Mouse (Mus musculus) inflammation-experienced regulatory T-cells, adult 16 weeks (primary cell): Measurements from ENCODE around the gene Pgf. TPM values are rescaled to one million over a fixed set of nuclear protein-coding genes. Genes with fewer than 3 reads are reported as not detected.

Experiments used
- polyA plus RNA-seq: library from polyadenylated mRNA; unstranded; fragments of 100-300 nt; shearing (Covaris generic); gene quantifications from one replicate; pipeline ENCODE4 v1.2.1, GENCODE M21; 2017

The Pgf gene
- polyA plus RNA-seq: not detected

GRCm38 (mm10) chr12:85177740-85178239, at the start of gene Pgf:
Gene Pgf, minus strand, starts transcription at chr12:85177790.

GRCm38 (mm10) chr12:85219236-85219904, 41.8 kb upstream of the Pgf start, which contains the start of gene Eif2b2:
Gene Eif2b2, plus strand, starts transcription at chr12:85219481.

GRCm38 (mm10) chr12:85151002-85151774, 26.4 kb downstream of the Pgf start, which contains the start of gene Rps6kl1:
Gene Rps6kl1, minus strand, starts transcription at chr12:85151264.

Other genes with a start within 250 kb of the Pgf start
- gene Fcf1, start 206.9 kb downstream of the Pgf start, polyA plus RNA-seq: 140 TPM
- gene Arel1, start 206.9 kb downstream of the Pgf start, polyA plus RNA-seq: 66.8 TPM
- gene Ylpm1, start 181.5 kb downstream of the Pgf start, polyA plus RNA-seq: 28.4 TPM
- gene Prox2, start 67.0 kb downstream of the Pgf start, polyA plus RNA-seq: 9.2 TPM
- gene Dlst, start 67.0 kb downstream of the Pgf start, polyA plus RNA-seq: 100 TPM
- 1.4 TPM for gene Rps6kl1, start 26.5 kb downstream of the Pgf start, polyA plus RNA-seq
- gene Eif2b2, start 41.7 kb upstream of the Pgf start, polyA plus RNA-seq: 109 TPM
- gene Mlh3, start 92.8 kb upstream of the Pgf start, polyA plus RNA-seq: 21.4 TPM
- 60.6 TPM for gene Acyp1, start 110.6 kb upstream of the Pgf start, polyA plus RNA-seq
- gene Zc2hc1c, start 110.8 kb upstream of the Pgf start, polyA plus RNA-seq: 0.44 TPM
- gene Nek9, start 161.6 kb upstream of the Pgf start, polyA plus RNA-seq: 17.3 TPM
- gene Tmed10, start 197.1 kb upstream of the Pgf start, polyA plus RNA-seq: 169 TPM